Mouse (Mus musculus) C2C12 (cell line): ENCODE measurements around the gene Gm42688. TPM values are rescaled to one million over a fixed set of nuclear protein-coding genes. Genes with fewer than 3 reads are reported as not detected.

Experiments
- H3K27me3 ChIP-seq: one replicate; pipeline ENCODE4 v1.6.1; 2011; ENCODE audit not compliant: control insufficient read depth, insufficient read depth, insufficient read length
- H3K36me3 ChIP-seq: one replicate; pipeline ENCODE4 v1.6.1; 2011; ENCODE audit not compliant: control insufficient read depth, insufficient read depth
- H3K4me3 ChIP-seq: one replicate; pipeline ENCODE4 v1.5.1; 2011; ENCODE audit warnings: mild to moderate bottlenecking, control low read depth; ENCODE audit not compliant: poor library complexity, insufficient read depth, severe bottlenecking
- H3K79me2 ChIP-seq: one replicate; pipeline ENCODE4 v1.6.1; 2011; ENCODE audit not compliant: control insufficient read depth, insufficient read depth
- H3K79me3 ChIP-seq: one replicate; pipeline ENCODE4 v1.6.1; 2011; ENCODE audit warnings: low read depth, control low read depth
- H3ac ChIP-seq: one replicate; pipeline ENCODE3; 2011; ENCODE audit warnings: low read depth; ENCODE audit not compliant: control insufficient read depth, insufficient read length
- CEBPB ChIP-seq: IDR thresholded peaks from one replicate; pipeline ENCODE4 v1.6.1; 2011; ENCODE audit warnings: low read depth, mild to moderate bottlenecking, control low read depth, moderate library complexity
- CTCF ChIP-seq: IDR thresholded peaks from one replicate; pipeline ENCODE4 v1.5.1; 2011; ENCODE audit not compliant: control insufficient read depth, insufficient read depth, insufficient read length
- FOSL1 ChIP-seq: IDR thresholded peaks from one replicate; pipeline ENCODE4 v1.8.0; 2011; ENCODE audit warnings: mild to moderate bottlenecking, low read length; ENCODE audit not compliant: poor library complexity, insufficient read depth, severe bottlenecking
- MAX ChIP-seq: IDR thresholded peaks from one replicate; pipeline ENCODE4 v1.6.1; 2011; ENCODE audit warnings: mild to moderate bottlenecking, control low read depth
- MYOD1 ChIP-seq: IDR thresholded peaks from one replicate; pipeline ENCODE4 v1.6.1; 2011; ENCODE audit warnings: low read depth; ENCODE audit not compliant: control insufficient read depth, insufficient read length
- MYOG ChIP-seq: IDR thresholded peaks from one replicate; pipeline ENCODE4 v1.6.1; 2011; ENCODE audit not compliant: control insufficient read depth, insufficient read length; ENCODE audit errors: extremely low read depth
- USF1 ChIP-seq: IDR thresholded peaks from one replicate; pipeline ENCODE4 v1.6.1; 2011; ENCODE audit warnings: low read depth, mild to moderate bottlenecking, control low read depth, moderate library complexity
- polyA plus RNA-seq: library from polyadenylated mRNA; unstranded; fragments of >200 nt; fragmentation: generic; extraction: Trizol; gene quantifications from one replicate; pipeline ENCODE4 v1.2.1, GENCODE M21; 2012; ENCODE audit warnings: missing spikeins

Gene Gm42688
- polyA plus RNA-seq, 1 experiment, result 0.98 TPM

GRCm38 (mm10) chr6:83087205-83087925 lies 14.1 kb upstream of the Gm42688 start:
- TF ChIP-seq FOSL1, result no peak
- no peak for TF ChIP-seq MYOG
- TF ChIP-seq CTCF, result no peak
- Histone ChIP-seq H3K27me3 (peaks cover 48% of the 10 kb centered on the region), H3ac (no peak overlapping the region), H3K4me3 (no peak overlapping the region), H3K36me3 (no peaks in the 10 kb centered on the region), H3K79me3 (no peaks in the 10 kb centered on the region), H3K79me2 (no peaks in the 10 kb centered on the region)

DNA sequence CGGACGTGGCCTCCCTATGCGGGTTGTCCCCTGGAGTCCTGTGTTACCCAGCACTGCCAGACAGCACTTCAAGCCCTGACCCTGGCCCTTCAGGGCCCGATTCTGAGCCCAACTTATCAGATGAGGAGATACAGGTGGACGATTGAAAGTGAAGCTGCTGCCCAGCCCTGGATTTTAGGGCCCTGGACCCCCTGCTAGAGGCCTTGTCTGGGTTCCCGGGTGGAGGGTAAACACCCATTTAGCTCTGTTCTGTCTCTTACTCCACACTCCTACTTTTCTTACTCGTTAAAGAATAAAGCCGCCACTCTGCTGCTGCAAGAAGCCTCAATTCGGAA lies 13.5 kb upstream of the Gm42688 start:
- TF ChIP-seq MAX, result no peak
- no peak for TF ChIP-seq MYOG
- no peak for TF ChIP-seq MYOD1
- TF ChIP-seq FOSL1, result no peak
- no peak for TF ChIP-seq CTCF
- no peak for TF ChIP-seq USF1
- no peak for TF ChIP-seq CEBPB
- H3ac ChIP-seq, result no peak overlapping the region
- H3K4me3 ChIP-seq, result no peak overlapping the region
- H3K36me3 ChIP-seq, result no peaks in the 10 kb centered on the region
- H3K79me3 ChIP-seq, result no peaks in the 10 kb centered on the region
- H3K27me3 ChIP-seq, result peaks cover 52% of the 10 kb centered on the region
- H3K79me2 ChIP-seq, result no peaks in the 10 kb centered on the region

- no peaks in the 10 kb centered on the region for H3K79me3 ChIP-seq
- no peaks in the 10 kb centered on the region for H3K79me2 ChIP-seq
- no peak overlapping the region for H3ac ChIP-seq
- H3K27me3 ChIP-seq, result peaks cover 33% of the 10 kb centered on the region
- no peaks in the 10 kb centered on the region for H3K36me3 ChIP-seq
- H3K4me3 ChIP-seq, result no peak overlapping the region
- no peak for TF ChIP-seq FOSL1
- no peak for TF ChIP-seq CTCF
- TF ChIP-seq USF1, result no peak
- no peak for TF ChIP-seq MYOG
- no peak for TF ChIP-seq CEBPB
- TF ChIP-seq MAX, result no peak
- no peak for TF ChIP-seq MYOD1
These were observed 8.8 kb upstream of the Gm42688 start for GRCm38 (mm10) chr6:83092416-83093127.

- TF ChIP-seq CTCF (no peak), FOSL1 (no peak), MYOG (no peak), CEBPB (no peak), MAX (no peak), MYOD1 (no peak)
- H3K4me3 ChIP-seq, result no peak overlapping the region
- no peak overlapping the region for H3ac ChIP-seq
- H3K36me3 ChIP-seq, result no peaks in the 10 kb centered on the region
- H3K79me2 ChIP-seq, result no peaks in the 10 kb centered on the region
- no peaks in the 10 kb centered on the region for H3K79me3 ChIP-seq
- peaks cover 7% of the 10 kb centered on the region for H3K27me3 ChIP-seq
These were observed 5.4 kb upstream of the Gm42688 start for GRCm38 (mm10) chr6:83095968-83096367.

GRCm38 (mm10) chr6:83098411-83098810 lies 3.0 kb upstream of the Gm42688 start:
- TF ChIP-seq MYOG, result no peak
- TF ChIP-seq USF1, result no peak
- Histone ChIP-seq H3K4me3 (no peak overlapping the region), H3K79me2 (no peaks in the 10 kb centered on the region), H3ac (no peak overlapping the region), H3K36me3 (no peaks in the 10 kb centered on the region), H3K79me3 (no peaks in the 10 kb centered on the region), H3K27me3 (peaks cover 4% of the 10 kb centered on the region)
